In genomic region chr3:102138899-102139298, GRCm38 (mm10) we compare ENCODE assay signal across 16 mouse cellular contexts. TPM values are rescaled to one million over a fixed set of nuclear protein-coding genes. Genes with fewer than 3 reads are reported as not detected.
"Had no signal": no experiment of that assay in that cellular context is flagged by ENCODE, and none has a peak within 500 bp of the region (broad histone marks: within the 10 kb centered on the region; RNA-seq: fewer than 3 reads in every experiment).

No protein-coding gene starts in this region.

- H3K27me3 ChIP-seq: neural tube, embryonic 13.5 days; stomach, embryonic 15.5 days had no signal

- H3K4me3 ChIP-seq: left cerebral cortex, adult 2 months; liver, embryonic 13.5 days; myocyte; neural tube, embryonic 13.5 days; stomach, embryonic 15.5 days had no signal

- DNase-seq: kidney, adult 8-10 months; layer of hippocampus, postnatal 36 days; liver, embryonic 13.5 days; lung, adult 2 months; lung, postnatal 14 days; lung, postnatal 4 days; retina, postnatal 1 day; right cerebral cortex, postnatal 25 days; spleen, adult 18-20 months; thymus, postnatal 25 days had no signal

- H3K27ac ChIP-seq: left cerebral cortex, adult 2 months; liver, embryonic 13.5 days; neural tube, embryonic 13.5 days; stomach, embryonic 15.5 days had no signal

- H3K4me2 ChIP-seq: liver, embryonic 13.5 days; neural tube, embryonic 13.5 days; stomach, embryonic 15.5 days had no signal

- ATAC-seq: intestine, postnatal 0 days had no signal

- H3K9ac ChIP-seq: liver, embryonic 13.5 days; neural tube, embryonic 13.5 days; stomach, embryonic 15.5 days had no signal

- H3K36me3 ChIP-seq: liver, embryonic 13.5 days; neural tube, embryonic 13.5 days; stomach, embryonic 15.5 days had no signal

- H3K9me3 ChIP-seq: liver, embryonic 13.5 days; neural tube, embryonic 13.5 days; stomach, embryonic 15.5 days had no signal

RNA-seq across cellular contexts. Expression of gene Casq2, which starts 52.7 kb away (rescaled TPM):
- polyA plus RNA-seq: liver, adult 2 months had no signal
